Mouse (Mus musculus) thymus, postnatal 25 days (tissue): ENCODE results near the gene Fxyd6.

ENCODE experiments used
- DNase-seq: peaks from one replicate; pipeline ENCODE4 v3.0.0; 2022

Gene Fxyd6

GRCm38 (mm10) chr9:45376883-45377282 is 6.9 kb downstream of the Fxyd6 start:
- no peak for DNase-seq

GRCm38 (mm10) chr9:45380411-45381251 is 10.6 kb downstream of the Fxyd6 start:
- no peak for DNase-seq

GRCm38 (mm10) chr9:45382336-45382735 is 12.4 kb downstream of the Fxyd6 start:
- no peak for DNase-seq

DNA sequence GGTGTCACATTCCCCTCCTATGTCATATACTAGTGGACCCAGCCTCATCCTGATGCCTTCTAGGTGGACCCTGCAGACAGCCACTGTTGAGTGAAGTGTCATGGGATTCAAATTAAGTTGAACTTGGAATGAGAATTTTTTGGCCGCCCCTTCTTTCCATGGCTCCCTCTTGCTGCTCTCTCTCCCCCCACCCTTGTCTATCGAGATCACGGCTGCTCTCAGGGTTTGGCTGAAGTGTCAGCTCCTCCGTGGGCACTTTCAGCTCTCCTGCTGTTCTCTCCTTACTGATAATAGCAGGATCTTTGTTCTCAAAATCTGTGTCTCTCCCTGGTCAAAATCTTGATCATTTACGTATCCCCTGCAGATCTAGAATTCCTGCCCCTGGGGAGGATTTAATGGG is 12.8 kb downstream of the Fxyd6 start:
- no peak for DNase-seq

GRCm38 (mm10) chr9:45383883-45384282 is 13.9 kb downstream of the Fxyd6 start:
- DNase-seq: no peak

GRCm38 (mm10) chr9:45386698-45387097 is 16.7 kb downstream of the Fxyd6 start:
- no peak for DNase-seq

GRCm38 (mm10) chr9:45388385-45388994 is 18.5 kb downstream of the Fxyd6 start:
- peak; percentile 90 for DNase-seq

DNA sequence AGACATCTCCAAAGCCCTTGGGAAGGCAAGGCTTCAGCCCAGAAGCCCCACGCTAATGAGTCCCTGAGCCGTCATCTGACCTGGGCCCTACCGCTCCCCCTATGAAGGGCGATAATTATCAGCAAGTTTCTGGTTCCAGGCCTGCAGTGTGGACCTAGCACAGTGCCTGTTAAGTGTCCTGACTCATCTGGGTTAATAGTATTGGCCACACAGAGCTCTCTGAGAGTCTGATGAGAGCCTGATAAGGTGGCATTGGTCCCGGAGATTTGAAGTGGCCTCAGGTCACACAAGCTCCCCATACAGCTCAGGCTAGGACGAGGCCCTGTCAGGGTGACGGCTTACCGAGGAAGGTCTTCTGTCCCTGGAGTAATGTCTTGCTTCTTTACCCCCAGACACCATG is 19.6 kb downstream of the Fxyd6 start:
- DNase-seq: no peak

DNA sequence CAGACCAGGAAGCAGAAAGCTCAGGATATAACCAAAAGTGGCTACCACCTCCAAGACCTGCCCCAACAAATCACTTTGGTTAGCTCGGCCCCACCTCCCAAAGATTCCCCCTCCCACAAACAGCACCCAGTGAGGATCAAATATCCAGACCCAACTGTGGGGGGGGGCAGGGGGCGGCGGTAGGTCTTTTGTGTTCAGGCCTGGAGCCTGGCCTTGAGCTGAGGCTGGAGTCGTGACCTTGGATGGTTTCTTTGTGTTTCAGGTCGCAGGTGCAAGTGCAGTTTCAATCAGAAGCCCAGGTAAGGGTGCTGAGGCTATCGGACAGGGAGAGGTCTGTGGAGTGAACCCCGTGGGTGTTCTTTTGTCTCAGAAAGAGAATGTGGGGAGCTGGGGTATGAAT is 21.3 kb downstream of the Fxyd6 start:
- no peak for DNase-seq

DNA sequence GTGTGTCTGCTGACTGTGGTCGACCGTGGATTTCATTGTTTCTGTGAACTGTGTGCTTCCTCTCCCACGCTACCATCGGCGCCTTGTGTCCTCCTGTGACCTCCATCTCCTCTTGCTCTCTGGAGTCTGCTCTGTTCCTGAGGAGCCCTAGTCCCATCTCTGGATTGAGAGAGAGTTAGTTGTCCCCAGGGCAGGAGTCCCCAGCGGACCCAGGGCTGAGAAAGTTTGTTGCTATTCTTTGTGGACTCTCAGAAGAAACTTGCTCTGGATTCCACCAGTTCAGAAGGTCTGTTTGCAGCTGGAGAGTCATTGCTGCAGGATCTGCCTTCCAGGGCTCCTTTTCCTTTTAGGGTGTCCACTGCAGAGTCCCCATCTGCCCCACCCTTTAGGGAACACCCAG is 25.2 kb downstream of the Fxyd6 start:
- DNase-seq: no peak

GRCm38 (mm10) chr9:45395796-45396195 is 25.8 kb downstream of the Fxyd6 start:
- DNase-seq: no peak

GRCm38 (mm10) chr9:45398336-45398735 is 28.4 kb downstream of the Fxyd6 start:
- DNase-seq: no peak

DNA sequence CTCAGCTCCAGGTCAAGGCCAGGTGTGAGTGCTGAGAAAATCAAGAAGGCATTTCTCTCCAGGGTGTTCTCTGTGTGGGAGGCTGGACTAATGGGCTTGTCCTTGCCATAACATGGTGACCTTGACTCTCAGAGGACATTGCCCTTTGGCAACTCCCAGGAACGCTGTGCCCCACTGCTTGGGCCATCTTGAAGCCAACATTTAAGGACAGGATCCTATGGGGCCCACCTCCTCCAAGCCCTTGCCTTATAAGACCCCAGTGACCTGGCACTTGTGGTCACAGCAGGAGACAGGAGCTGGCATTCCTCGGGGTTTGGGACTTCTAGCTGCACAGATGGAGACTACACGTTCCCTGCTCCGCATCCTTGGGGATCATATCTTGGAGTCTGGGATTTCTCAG is 29.4 kb downstream of the Fxyd6 start, which contains the start of gene Fxyd2:
TSS of gene Fxyd2 (plus strand) at position 236 of the 400 bp plus-strand sequence.
- DNase-seq: no peak

DNA sequence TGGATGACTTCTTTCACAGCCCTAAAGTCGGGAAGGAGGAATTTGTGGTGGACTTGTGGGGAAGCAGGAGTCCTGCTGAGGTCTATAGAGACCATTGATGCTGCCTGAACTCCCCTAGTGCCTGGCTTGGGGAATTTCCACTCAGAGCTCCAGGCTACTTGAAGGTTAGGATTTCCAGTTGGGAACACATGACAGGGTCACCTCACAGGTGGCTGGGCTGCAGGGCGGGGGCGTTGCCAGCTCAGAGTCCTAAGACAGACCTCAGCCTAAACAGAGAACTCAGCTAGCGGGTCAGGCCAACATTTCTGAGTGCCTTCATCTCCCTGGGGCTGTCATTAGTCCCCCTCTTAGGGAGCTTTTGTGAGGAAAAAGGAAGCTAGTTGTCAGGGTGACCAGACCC is 31.9 kb downstream of the Fxyd6 start:
- DNase-seq: no peak

GRCm38 (mm10) chr9:45402957-45403356 is 33.0 kb downstream of the Fxyd6 start:
- DNase-seq: no peak

DNA sequence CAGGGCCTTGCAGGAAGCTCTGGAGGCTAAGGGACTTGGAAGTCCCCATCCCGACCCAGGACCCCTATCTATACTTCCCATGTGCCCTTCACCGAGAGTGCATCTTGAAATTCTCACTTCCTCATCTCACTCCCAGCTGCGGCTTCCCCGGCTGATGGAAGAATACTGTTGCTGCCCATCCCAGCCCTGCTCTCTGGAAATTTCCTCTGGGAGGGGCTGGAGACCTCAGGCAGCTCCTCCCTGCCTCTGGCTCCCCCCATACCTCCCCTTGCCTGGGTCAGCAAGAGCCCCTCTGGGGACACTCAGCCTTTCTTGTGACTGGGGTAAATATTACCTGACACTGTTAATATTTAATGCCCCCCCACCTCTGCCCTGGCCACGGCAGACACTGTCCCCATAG is 35.7 kb downstream of the Fxyd6 start:
- no peak for DNase-seq

DNA sequence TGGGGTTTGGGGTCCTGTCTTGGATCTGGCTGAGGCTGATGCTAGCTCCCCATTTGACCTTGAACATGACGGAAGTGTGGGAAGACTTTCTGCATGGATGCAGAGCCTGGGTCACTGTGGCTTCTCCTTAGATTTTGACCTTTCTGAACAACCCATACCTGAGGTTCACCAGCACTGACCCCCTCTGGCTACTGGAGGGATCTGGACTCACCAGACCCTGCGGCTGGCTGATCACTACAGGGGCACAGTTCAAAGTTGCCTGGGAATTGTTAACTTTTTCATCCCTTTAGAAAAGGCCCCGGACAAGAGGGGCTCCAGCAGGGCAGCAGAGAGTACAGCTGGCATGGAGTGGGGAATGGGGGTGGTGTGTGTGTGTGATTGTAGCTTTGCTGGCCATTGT is 36.8 kb downstream of the Fxyd6 start:
- no peak for DNase-seq

- peak; percentile 59 for DNase-seq
Measured at GRCm38 (mm10) chr9:45407706-45408675, 38.0 kb downstream of the Fxyd6 start.

DNA sequence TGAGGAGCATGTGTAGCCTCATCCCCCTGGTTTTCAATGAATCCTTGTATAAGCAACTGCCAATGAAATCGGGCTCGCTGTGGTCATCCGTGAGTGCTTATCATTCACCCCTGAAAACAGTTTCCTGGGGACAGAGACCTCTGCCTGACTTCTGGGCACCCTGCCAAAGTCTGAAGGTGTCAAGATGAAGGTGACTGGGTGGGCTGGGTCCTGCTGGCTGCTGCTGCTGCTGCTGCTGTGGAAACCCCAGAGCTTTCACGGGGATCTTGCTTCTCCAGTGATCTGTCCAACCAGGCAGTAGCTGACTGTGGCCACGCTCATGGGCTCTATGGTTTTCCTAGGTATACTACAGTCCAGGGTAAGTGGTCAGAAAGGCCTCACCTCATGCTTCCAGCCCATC is 40.2 kb downstream of the Fxyd6 start:
- DNase-seq: no peak

DNA sequence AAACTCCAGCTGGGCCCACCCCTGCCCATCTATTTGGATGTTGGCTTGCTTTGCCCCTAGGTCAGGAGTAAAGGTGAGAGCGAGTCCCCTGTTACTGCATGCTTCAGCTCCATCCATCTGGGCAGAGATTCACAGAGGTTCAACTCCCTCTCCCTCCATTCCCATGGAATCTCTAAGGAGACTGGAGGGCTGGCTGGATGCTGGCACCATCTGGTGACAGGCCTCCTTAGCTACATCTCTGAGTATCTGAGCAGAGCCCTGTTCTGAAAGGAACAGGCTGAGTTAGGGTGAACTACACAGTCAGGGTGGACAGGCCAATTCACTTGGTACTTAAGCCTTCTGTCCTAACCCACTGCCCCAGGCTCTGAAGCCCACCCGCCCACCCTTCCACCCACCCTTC is 40.6 kb downstream of the Fxyd6 start:
- no peak for DNase-seq

DNA sequence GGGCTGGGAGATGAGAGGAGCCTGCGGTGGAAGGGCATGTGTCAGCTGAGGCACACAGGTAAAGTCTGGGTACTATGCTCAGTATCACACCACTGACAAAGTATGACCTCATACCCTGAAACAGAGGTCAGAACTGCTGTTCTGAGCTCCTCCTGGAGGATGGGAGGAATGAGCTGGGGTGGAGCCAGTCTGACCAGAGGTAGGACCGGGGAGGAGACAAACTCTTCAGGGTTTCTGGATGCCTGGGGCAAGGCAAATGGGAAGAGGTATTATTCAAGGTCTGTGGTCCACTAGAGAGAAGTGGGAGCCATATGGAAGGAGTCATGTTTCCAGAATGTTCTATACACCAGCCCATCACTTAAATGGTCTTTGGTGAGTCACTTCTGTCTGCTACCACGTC is 41.1 kb downstream of the Fxyd6 start:
- DNase-seq: no peak

GRCm38 (mm10) chr9:45411803-45412202 is 41.8 kb downstream of the Fxyd6 start:
- DNase-seq: peak; percentile 19

- peak; percentile 91 for DNase-seq
Measured at GRCm38 (mm10) chr9:45412287-45412686, 42.3 kb downstream of the Fxyd6 start.
